Mouse (Mus musculus) cerebellum, adult 2 months (tissue): ENCODE measurements at regions not wholly inside any gene's neighbourhood (a gene's known extent, or its start where the extent isn't known, plus 50 kb on each side); places are given as distances from the start of the nearest gene placed in this dataset.

Experiments
- CTCF ChIP-seq: fragments of 200-500 bp; IDR thresholded peaks from 2 replicates; pipeline ENCODE4 v1.5.1; 2011; ENCODE audit warnings: low read depth, mild to moderate bottlenecking, control low read depth, low read length, moderate library complexity, borderline replicate concordance; ENCODE audit not compliant: insufficient read depth
- POLR2A ChIP-seq: fragments of 200-500 bp; IDR thresholded peaks from 2 replicates; pipeline ENCODE4 v1.6.1; 2011; ENCODE audit warnings: low read length, control low read depth, borderline replicate concordance; ENCODE audit not compliant: insufficient read depth

GRCm38 (mm10) chr4:96895223-96895622 lies 110.2 kb upstream of the Gm12695 start:
- TF ChIP-seq CTCF (no peak), POLR2A (no peak)
